In genomic region chr11:95391201-95391600, GRCm38 (mm10) we compare ENCODE assay signal across 15 mouse cellular contexts.
"Had no signal": no experiment of that assay in that cellular context is flagged by ENCODE, and none has a peak within 500 bp of the region (broad histone marks: within the 10 kb centered on the region; RNA-seq: fewer than 3 reads in every experiment).

No protein-coding gene starts in this region.

- DNase-seq: kidney, postnatal 14 days; kidney, postnatal 4 days; liver, embryonic 13.5 days; lung, adult 2 months; lung, postnatal 14 days; lung, postnatal 4 days; right cerebral cortex, adult 18-20 months; right cerebral cortex, postnatal 14 days; right cerebral cortex, postnatal 4 days; thymus, adult 2 months; thymus, postnatal 4 days had no signal

- H3K27ac ChIP-seq: liver, embryonic 13.5 days; midbrain, embryonic 12.5 days had no signal

- ATAC-seq: midbrain, embryonic 16.5 days had no signal

- H3K27me3 ChIP-seq: liver, embryonic 13.5 days had no signal

- H3K9ac ChIP-seq: liver, embryonic 13.5 days; midbrain, embryonic 12.5 days had no signal

- H3K4me3 ChIP-seq: left cerebral cortex, adult 2 months; liver, embryonic 13.5 days; midbrain, embryonic 12.5 days; myocyte had no signal

- H3K9me3 ChIP-seq: liver, embryonic 13.5 days; midbrain, embryonic 12.5 days had no signal

- H3K4me2 ChIP-seq: liver, embryonic 13.5 days; midbrain, embryonic 12.5 days had no signal
